Mouse (Mus musculus) forebrain, embryonic 16.5 days (tissue): ENCODE measurements around the gene Rcan1. TPM values are rescaled to one million over a fixed set of nuclear protein-coding genes. Genes with fewer than 3 reads are reported as not detected.

Source experiments
- ATAC-seq: fragments of 200-750 bp; cut with Nextera tagmentation; 2 replicates; pipeline ENCODE4 v1.8.0; 2017; ENCODE audit warnings: mild to moderate bottlenecking, moderate library complexity
- H3K27ac ChIP-seq: fragments of 300-500 bp; sonication (generic); 2 replicates; pipeline ENCODE4 v1.5.1; 2014; ENCODE audit warnings: low read length, control low read depth
- H3K27me3 ChIP-seq: fragments of 300-500 bp; sonication (generic); replicated peaks from 2 replicates; pipeline ENCODE4 v1.6.1; 2014; ENCODE audit warnings: low read length; ENCODE audit not compliant: control insufficient read depth, insufficient read depth
- H3K36me3 ChIP-seq: fragments of 300-500 bp; sonication (generic); 2 replicates; pipeline ENCODE4 v1.6.1; 2014; ENCODE audit not compliant: control insufficient read depth, insufficient read depth
- H3K4me1 ChIP-seq: fragments of 300-500 bp; sonication (generic); replicated peaks from 2 replicates; pipeline ENCODE4 v1.6.1; 2014; ENCODE audit warnings: low read length; ENCODE audit not compliant: control insufficient read depth, insufficient read depth
- H3K4me2 ChIP-seq: fragments of 300-500 bp; sonication (generic); 2 replicates; pipeline ENCODE4 v1.6.1; 2014; ENCODE audit warnings: mild to moderate bottlenecking, low read length, control low read depth
- H3K4me3 ChIP-seq: fragments of 300-500 bp; sonication (generic); replicated peaks from 2 replicates; pipeline ENCODE4 v1.5.1; 2014; ENCODE audit warnings: mild to moderate bottlenecking, low read length, control low read depth
- H3K9ac ChIP-seq: fragments of 300-500 bp; sonication (generic); replicated peaks from 2 replicates; pipeline ENCODE4 v1.6.1; 2014; ENCODE audit warnings: low read depth, low read length, control low read depth
- H3K9me3 ChIP-seq: fragments of 300-500 bp; sonication (generic); 2 replicates; pipeline ENCODE4 v1.6.1; 2016; ENCODE audit warnings: low read length; ENCODE audit not compliant: control insufficient read depth
- WGBS: fragments of 180-500 bp; shearing (Covaris S2); extraction: QIAGEN DNeasy Blood & Tissue Kit; methylation state at CpG from one replicate; pipeline ENCODE4 v1.1.7; 2014; 5-methylcytosine and 5-hydroxymethylcytosine counted together
- polyA plus RNA-seq: library from polyadenylated mRNA; unstranded; fragments of >200 nt; fragmentation: Nextera tagmentation; extraction: Ambion mirVana; gene quantifications from 2 replicates; pipeline ENCODE4 v1.2.1, GENCODE M21; 2015

Gene Rcan1
- polyA plus RNA-seq, 1 experiment from 2014 or later = 50.7 TPM

- ATAC-seq = 0 out of 2 replicates have a peak, but pooled peaks have one; percentile 40
- no peaks in the 10 kb centered on the region for H3K36me3 ChIP-seq
- WGBS = 6% methylated on average over 21 of the region's 23 CpGs
- 0 out of 2 replicates have a peak, but pooled peaks cover 9% of the 10 kb centered on the region for H3K27me3 ChIP-seq
- 0 out of 2 replicates have a peak overlapping the region, but pooled peaks have one; percentile 26 for H3K9ac ChIP-seq
- peaks cover 6% of the 10 kb centered on the region; the same call in 1 of the 2 replicates for H3K4me1 ChIP-seq
- H3K9me3 ChIP-seq = no peaks in the 10 kb centered on the region
- peak overlapping the region; percentile 29 for H3K4me3 ChIP-seq
- peak overlapping the region; percentile 53 for H3K4me2 ChIP-seq
- H3K27ac ChIP-seq = no peak overlapping the region
Measured at GRCm38 (mm10) chr16:92478561-92479150, 8.0 kb upstream of the Rcan1 start.

- H3K36me3 ChIP-seq = no peaks in the 10 kb centered on the region
- no peak overlapping the region for H3K27ac ChIP-seq
- H3K9me3 ChIP-seq = no peaks in the 10 kb centered on the region
- WGBS = 59% methylated on average over 24 of the region's 25 CpGs
- no peak overlapping the region for H3K4me3 ChIP-seq
- H3K4me1 ChIP-seq = peaks cover 6% of the 10 kb centered on the region; the same call in 1 of the 2 replicates
- H3K9ac ChIP-seq = no peak overlapping the region
- H3K27me3 ChIP-seq = 0 out of 2 replicates have a peak, but pooled peaks cover 8% of the 10 kb centered on the region
- ATAC-seq = no peak
- H3K4me2 ChIP-seq = no peak overlapping the region
Measured at GRCm38 (mm10) chr16:92475093-92475860, 4.6 kb upstream of the Rcan1 start.

- 83% methylated on average over 3 of the region's 3 CpGs for WGBS
- Histone ChIP-seq H3K27ac (no peak overlapping the region), H3K9me3 (no peaks in the 10 kb centered on the region), H3K4me2 (no peak overlapping the region), H3K4me3 (no peak overlapping the region), H3K9ac (no peak overlapping the region), H3K36me3 (no peaks in the 10 kb centered on the region), H3K27me3 (no peaks in the 10 kb centered on the region), H3K4me1 (no peaks in the 10 kb centered on the region)
- ATAC-seq = no peak
Measured at GRCm38 (mm10) chr16:92472898-92473297, 2.2 kb upstream of the Rcan1 start.

GRCm38 (mm10) chr16:92468459-92468858 lies 2.2 kb downstream of the Rcan1 start:
- no peak overlapping the region for H3K4me3 ChIP-seq
- WGBS = 71% methylated on average over 14 of the region's 14 CpGs
- H3K27ac ChIP-seq = no peak overlapping the region
- H3K27me3 ChIP-seq = no peaks in the 10 kb centered on the region
- ATAC-seq = no peak
- no peaks in the 10 kb centered on the region for H3K36me3 ChIP-seq
- H3K9me3 ChIP-seq = no peaks in the 10 kb centered on the region
- H3K4me2 ChIP-seq = no peak overlapping the region
- peaks cover 12% of the 10 kb centered on the region for H3K4me1 ChIP-seq
- no peak overlapping the region for H3K9ac ChIP-seq

GRCm38 (mm10) chr16:92467041-92467440 lies 3.6 kb downstream of the Rcan1 start:
- Histone ChIP-seq H3K27me3 (no peaks in the 10 kb centered on the region), H3K4me3 (no peak overlapping the region), H3K36me3 (no peaks in the 10 kb centered on the region), H3K9me3 (no peaks in the 10 kb centered on the region), H3K27ac (no peak overlapping the region), H3K9ac (no peak overlapping the region), H3K4me1 (peaks cover 12% of the 10 kb centered on the region), H3K4me2 (no peak overlapping the region)
- no peak for ATAC-seq
- WGBS = 77% methylated on average over 5 of the region's 5 CpGs

- H3K4me3 ChIP-seq = peak overlapping the region; percentile 86
- WGBS = under 1% methylated on average over 87 of the region's 94 CpGs
- peak overlapping the region; percentile 67 for H3K4me2 ChIP-seq
- peak overlapping the region; percentile 81 for H3K9ac ChIP-seq
- peaks cover 12% of the 10 kb centered on the region for H3K4me1 ChIP-seq
- peak overlapping the region; percentile 60 for H3K27ac ChIP-seq
- no peaks in the 10 kb centered on the region for H3K9me3 ChIP-seq
- ATAC-seq = peak; percentile 99
- no peaks in the 10 kb centered on the region for H3K36me3 ChIP-seq
- no peaks in the 10 kb centered on the region for H3K27me3 ChIP-seq
Measured at GRCm38 (mm10) chr16:92465642-92466526, 4.8 kb downstream of the Rcan1 start.

GRCm38 (mm10) chr16:92465226-92465625 lies 5.4 kb downstream of the Rcan1 start:
- Histone ChIP-seq H3K9ac (peak overlapping the region; percentile 81), H3K4me1 (peaks cover 12% of the 10 kb centered on the region), H3K27ac (no peak overlapping the region), H3K4me2 (peak overlapping the region; percentile 67), H3K4me3 (peak overlapping the region; percentile 86), H3K9me3 (no peaks in the 10 kb centered on the region), H3K27me3 (no peaks in the 10 kb centered on the region), H3K36me3 (no peaks in the 10 kb centered on the region)
- 0% methylated on average over 10 of the region's 10 CpGs for WGBS
- ATAC-seq = no peak

- H3K9me3 ChIP-seq = no peaks in the 10 kb centered on the region
- H3K27me3 ChIP-seq = no peaks in the 10 kb centered on the region
- H3K9ac ChIP-seq = peak overlapping the region; percentile 81; the same call in 1 of the 2 replicates
- H3K4me2 ChIP-seq = peak overlapping the region; percentile 67
- peak overlapping the region; percentile 86 for H3K4me3 ChIP-seq
- no peaks in the 10 kb centered on the region for H3K36me3 ChIP-seq
- no peak for ATAC-seq
- peaks cover 12% of the 10 kb centered on the region for H3K4me1 ChIP-seq
- no peak overlapping the region for H3K27ac ChIP-seq
- WGBS = 20% methylated on average over 14 of the region's 14 CpGs
Measured at GRCm38 (mm10) chr16:92464390-92464972, 6.2 kb downstream of the Rcan1 start.
